Mouse (Mus musculus): Measurements from ENCODE around the gene Inava. TPM values are rescaled to one million over a fixed set of nuclear protein-coding genes. Genes with fewer than 3 reads are reported as not detected.

The Inava gene
- total RNA-seq, 4 experiments from 2014 or later, result 1.2 to 2.7 (median 1.5) TPM

Other genes starting within 250 kb of the Inava start
- gene Igfn1, start 227.9 kb downstream of the Inava start, total RNA-seq (2022), result 10 to 100 TPM; 14.0 to 17.5 (median 14.3) TPM
- gene Tmem9, start 226.1 kb downstream of the Inava start, total RNA-seq (2022), result 10 to 100 TPM; 56.1 to 74.4 (median 67.6) TPM
- gene Ascl5, start 183.5 kb downstream of the Inava start, total RNA-seq (2022), result 1 to 10 TPM; 1.2 to 2.5 (median 2.1) TPM
- gene Cacna1s, start 181.5 kb downstream of the Inava start, total RNA-seq (2022), result 1 to 10 TPM in 3 of 4 experiments, under 1 TPM in 1; 0.83 to 1.6 (median 1.4) TPM
- 10 to 100 TPM; 49.0 to 57.8 (median 53.5) TPM for gene Kif21b, start 102.9 kb downstream of the Inava start, total RNA-seq (2022)
- gene Mroh3, start 21.4 kb downstream of the Inava start, total RNA-seq (2022), result 1 to 10 TPM in 1 of 4 experiments, under 1 TPM in 3; 0.37 to 1.2 (median 0.56) TPM
- gene Gpr25, start 26.6 kb upstream of the Inava start, total RNA-seq (2022), result 1 to 10 TPM; 5.1 to 7.4 (median 5.8) TPM
- gene Camsap2, start 111.8 kb upstream of the Inava start, total RNA-seq (2022), result 100 to 1,000 TPM; 119 to 146 (median 126) TPM
- 10 to 100 TPM in 3 of 4 experiments, 1 to 10 TPM in 1; 10.0 to 14.0 (median 12.1) TPM for gene Ddx59, start 181.0 kb upstream of the Inava start, total RNA-seq (2022)
- under 1 TPM; 0.07 to 0.37 (median 0.19) TPM for gene Kif14, start 232.1 kb upstream of the Inava start, total RNA-seq (2022)